Mouse (Mus musculus) gastrocnemius, postnatal 4 days (tissue): ENCODE data around the gene Xiap. TPM values are rescaled to one million over a fixed set of nuclear protein-coding genes. Genes with fewer than 3 reads are reported as not detected.

Experiments
- DNase-seq, 2 experiments: peaks; one replicate each; pipeline ENCODE4 v3.0.0; 2021 to 2022; ENCODE audit warnings: low spot score in 2 of 2, mixed read lengths in 2 of 2
- total RNA-seq, 2 experiments: library from RNA; stranded (reverse); gene quantifications; 2 replicates each; pipeline ENCODE4 v1.2.3; 2021

Xiap gene
- total RNA-seq, 2 experiments from 2014 or later: 34.2 to 35.8 TPM

DNA sequence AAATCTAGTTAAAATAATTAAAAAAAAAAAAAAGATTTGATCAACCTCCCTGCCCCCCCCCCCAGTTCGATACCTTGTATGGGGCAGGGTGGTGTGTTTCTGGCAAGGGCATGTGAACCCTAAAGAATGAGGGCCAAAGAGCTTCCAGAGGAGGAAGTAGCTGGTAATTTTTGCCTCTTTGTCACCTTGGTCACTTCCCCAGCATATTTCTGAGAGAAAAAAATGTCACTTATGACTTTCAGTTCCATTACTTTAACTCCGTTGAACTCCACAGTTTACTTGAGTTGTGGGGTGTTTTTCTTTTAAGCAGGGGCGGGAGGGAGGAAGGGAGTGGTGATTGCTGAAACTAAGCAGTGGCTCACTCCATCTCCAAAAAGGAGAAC lies 9.4 kb downstream of the Xiap start:
- no peak for DNase-seq

DNA sequence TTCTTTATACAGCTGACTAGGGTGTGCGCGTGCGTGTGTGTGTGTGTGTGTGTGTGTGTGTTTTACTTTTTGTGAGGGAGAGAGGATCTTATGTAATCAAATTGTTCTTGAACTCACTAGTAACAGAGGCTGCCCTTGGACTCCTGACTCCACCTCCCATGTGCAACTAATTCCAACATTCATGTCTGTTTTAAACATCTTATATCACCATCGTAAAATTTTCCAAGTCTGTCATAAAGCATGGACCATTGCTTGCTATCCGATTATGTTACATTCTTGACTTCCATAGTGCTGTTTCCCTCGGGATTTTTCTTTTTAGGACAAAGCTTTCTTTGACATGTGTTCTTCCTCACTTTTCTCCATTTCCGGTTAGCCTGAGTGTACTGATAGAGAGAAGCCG lies 28.3 kb downstream of the Xiap start:
- peak in 1 of 2 experiments; percentile 6 for DNase-seq

DNA sequence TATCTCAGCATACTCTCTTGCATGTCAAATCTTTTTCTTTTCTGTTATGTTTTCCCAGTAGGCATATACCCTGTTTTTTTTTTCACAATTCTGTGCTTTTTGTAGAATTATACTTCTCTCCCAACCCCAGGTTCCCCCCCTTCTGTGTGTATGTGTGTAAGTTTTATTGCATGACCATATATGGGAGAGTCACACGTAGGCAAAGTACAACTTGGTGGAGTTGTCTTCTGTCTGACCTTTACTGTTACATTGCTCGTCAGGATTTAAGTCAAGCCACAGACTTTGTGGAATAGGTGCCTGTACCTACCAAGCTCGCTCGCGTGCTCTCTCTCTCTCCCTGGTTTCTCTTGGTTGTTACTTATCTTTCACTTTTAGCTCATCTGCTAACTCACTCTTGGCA lies 28.7 kb downstream of the Xiap start:
- no peak for DNase-seq

DNA sequence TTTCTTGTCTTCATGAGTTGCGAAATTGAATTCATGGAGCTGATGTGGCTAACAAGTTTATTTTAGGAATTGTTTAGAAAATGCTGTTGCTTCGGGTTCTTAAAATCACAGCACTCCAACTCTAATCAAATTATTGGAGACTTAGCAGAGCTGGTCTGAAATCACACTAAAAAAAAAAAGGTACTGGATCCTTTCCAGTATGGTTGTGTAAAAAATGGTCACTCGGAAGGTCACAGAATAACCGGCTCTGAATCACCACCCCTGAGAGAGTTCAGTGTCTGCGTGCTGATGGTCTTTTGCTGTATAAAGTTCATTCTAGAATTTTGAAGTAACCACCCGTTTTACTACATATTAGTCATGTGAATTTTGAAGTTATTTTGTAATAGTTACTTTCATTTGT lies 47.7 kb downstream of the Xiap start:
- DNase-seq: no peak

DNA sequence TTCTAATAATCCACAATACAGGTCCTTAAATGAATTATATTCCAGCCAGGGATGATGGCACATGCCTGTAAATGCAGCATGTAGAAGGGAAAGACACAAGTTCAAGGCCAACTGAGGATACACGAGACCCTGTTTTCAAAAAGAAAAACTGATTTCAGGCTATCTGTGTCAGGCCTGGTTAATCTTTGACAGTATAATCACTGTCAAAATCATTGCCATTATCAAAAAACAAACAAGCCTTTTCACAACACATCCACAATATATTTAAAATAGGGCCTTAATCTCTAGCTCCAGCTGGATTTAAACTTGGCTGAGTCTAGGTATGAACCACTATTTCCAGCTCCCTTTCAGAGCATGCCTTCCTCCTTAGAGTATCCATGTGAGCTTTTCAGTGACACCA lies 51.1 kb downstream of the Xiap start:
- no peak for DNase-seq

DNA sequence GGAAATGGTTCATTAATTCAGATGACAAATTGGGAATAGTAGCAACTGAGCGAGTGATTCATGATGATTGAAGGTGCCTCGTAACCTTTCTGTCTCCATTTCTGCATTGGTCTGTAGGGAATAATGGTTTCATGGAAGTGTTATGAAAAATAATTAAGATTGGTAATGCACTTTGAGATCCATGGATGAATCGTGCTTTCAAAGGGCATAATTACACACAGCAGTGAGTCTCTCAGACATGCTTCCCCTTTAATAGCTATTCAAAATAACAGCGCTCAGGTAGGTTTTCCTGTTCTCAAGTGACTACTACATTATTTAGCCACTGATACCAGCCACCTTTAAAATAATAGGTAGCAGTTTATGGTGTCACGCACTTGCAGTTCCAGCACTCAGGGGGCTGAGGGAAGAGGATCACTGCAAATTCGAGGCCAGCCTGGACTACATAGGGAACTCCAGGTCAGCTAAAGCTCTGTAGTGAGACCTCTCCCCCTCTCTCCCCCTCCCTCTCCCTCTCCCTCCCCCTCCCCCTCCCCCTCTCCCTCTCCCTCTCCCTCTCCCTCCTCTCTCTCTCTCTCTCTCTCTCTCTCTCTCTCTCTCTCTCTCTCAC lies 60.1 kb downstream of the Xiap start:
- no peak for DNase-seq

DNA sequence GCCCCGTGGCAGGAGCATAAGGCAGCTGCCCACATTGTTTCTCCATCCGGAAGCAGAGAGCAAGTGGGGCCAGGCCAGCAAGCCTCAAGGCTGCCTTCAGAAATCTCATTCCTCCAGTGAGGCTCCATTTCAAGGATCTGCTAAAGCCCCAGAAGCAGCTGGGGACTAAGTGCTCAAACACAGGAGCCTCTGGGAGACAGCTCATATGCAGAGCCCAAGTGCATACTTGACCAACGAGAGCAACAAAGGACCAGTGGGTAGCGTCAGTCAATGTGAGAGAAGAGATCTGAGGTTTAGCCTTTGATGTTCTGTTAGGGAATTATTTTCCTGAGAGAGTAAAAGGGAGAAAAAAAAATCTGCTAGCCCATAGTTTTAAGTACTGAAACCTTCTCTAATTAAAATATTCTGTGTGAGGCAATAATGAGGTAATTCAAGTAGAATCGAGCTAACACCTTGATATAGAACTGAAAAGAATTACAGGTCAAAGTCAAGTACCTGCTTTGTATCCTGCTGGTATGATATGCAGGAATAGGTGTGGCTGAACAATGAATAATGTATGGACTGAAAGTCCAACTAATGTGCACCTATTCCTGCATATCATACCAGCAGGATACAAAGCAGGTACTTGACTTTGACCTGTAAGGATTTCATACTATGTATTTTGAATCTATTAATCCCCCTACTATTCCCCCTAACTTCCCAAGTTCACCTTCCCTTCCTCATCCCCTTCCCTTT lies 65.7 kb downstream of the Xiap start:
- DNase-seq: no peak

DNA sequence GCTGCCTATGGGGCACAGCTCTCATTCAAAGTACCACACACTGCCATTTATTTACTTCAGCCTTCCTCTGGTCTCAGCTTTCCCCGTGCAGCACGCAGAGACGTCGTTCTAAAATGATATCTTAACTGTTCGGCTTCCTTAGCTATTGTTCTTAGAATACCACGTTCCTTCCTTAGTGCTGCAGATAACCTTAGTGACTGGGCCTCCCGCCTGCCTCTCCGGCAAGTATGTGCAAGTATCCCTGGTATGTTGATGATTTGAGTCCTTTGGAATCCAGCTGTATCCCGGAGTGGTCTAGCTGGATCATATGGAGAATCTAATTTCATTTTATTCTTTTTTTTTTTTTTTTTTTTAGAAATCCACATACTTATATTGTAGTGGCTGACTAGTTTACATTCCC lies 80.4 kb downstream of the Xiap start:
- DNase-seq: no peak

DNA sequence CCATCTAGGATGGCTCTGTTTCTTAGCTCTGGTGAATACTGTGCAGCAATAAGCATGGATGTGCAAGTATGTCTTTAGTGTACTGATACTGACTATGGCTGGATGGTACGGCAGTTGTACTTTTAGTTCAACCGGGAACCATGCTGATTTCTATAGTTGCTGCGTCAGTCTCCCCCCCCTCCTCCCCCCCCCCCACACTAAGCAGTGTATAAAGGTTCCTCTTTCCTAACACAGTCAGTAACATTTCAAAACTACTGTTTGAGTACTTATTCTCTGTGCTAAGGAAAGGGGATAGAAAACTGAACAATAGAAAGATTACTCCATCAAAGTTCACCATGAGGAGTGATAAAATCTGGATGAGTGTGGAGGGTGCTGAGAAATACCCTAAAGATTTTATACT lies 83.1 kb downstream of the Xiap start:
- no peak for DNase-seq

DNA sequence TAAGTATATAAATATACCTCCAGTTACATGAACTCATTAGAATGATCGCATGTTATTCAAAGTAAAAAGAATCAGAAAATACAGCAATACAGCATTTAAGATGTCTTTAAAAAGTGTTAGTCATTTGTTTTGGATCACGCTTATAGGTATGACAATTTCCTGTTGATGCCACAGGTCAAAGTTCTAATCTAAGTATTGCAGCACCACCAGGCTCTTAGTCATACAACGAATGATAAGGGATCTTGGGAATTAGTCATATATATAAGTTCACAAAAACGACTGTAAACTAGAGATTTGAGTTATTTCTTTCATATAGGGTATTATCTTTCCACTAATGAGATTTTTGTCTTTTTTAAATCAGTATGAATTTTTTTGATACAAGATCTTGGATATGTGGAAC lies 84.5 kb downstream of the Xiap start:
- no peak for DNase-seq

DNA sequence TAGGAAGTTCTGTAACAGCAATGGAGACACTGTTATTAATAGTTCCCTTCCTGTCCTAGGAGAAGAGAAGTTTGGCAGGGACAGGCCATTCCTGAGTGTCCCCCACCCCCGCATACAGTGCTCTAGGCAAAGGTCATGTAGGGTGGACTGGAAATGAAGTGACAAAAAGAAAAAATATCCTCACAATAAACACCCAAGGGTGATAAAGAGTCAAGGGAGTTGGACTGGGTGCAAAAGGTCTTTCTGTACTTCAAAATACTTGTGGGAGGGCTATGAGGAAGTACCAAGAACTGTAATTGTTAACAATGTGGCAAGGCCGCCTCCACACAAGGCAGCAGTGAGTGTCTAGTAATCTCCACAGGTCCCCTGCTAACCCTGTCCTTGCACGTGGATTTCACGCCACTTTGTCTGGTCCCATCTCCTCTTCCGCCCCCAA lies 88.6 kb downstream of the Xiap start:
- peak in 1 of 2 experiments; percentile 6 for DNase-seq

DNA sequence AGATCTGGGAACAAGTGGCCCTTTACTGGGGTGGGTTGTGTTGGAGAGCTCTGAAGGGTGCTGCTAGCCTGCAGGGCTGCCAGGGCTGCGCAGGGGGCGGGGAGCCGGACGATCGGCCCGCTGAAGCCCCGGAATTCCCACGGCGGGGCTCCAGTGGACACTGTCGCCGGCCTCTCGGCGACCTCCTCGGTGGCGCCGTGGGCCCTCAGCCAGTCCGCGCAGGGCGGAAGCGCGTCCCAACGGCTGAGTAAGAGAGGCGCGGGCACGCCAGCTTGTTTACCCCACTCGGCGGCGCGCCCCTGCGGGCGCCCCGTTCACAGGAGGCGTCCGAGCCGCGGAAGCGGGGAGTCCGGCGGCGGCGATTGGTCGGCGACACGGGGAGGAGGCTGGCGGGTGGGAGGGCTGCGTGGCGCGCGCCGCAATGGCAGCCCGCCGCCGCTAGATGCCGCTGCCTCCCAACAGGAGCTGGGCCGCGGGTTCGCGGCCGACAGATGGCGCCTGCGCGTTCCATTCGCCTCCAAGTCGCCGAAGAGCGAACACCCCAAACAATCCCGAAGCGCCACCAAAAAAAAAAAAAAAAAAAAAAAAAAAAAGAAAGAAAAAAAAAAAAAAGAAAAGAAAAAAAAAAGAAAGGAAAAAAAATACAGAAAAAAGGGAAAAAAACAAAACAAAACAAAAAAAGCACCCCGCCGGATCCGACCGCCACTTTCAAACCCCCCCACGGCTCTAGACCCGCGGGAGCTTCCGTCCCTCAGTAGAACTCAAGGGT lies 89.5 kb downstream of the Xiap start, which contains the start of gene Stag2:
Stag2 (plus strand) TSS at position 530 of the 769 bp plus-strand sequence.
- peak; percentile 83 to 86 for DNase-seq

DNA sequence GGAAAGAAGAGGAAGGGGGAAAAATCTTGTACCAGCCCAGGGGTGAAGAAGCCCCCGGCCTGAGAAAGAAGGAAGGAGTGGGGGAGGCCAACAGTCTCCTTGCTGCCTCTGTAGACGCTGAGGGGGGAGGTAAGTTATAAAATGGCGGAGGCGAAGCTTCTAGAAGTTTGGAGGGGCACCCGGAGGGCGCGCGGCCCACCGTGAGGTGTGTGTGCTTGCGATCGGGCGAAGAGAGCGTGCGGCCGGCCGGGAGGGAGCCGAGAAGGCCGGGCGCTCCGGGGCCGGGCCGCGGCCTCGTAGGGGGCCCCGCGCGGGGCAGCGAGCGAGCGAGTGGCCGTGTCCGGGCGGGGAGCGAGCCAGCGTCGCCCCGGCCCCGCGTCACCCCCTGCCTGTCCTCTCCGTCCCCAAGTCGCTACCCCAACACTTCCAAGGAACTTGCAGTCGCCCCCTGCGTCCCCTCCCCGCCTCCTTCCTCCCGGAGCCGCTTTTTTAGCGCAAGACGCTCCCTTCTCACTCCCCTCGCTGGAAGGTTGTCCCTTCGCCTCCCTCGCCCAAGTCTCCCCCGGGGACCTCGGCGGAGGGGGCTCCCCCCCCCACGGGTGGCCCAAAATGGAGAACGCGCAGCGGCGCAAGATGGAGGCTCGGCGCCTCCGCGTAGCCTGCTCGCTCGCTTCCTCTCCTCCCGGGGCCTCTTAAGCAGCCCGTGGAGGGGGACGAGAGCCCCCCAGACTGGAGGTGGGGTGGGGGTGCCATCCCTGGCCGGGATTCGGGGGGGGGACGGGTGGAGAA lies 90.3 kb downstream of the Xiap start:
- DNase-seq: peak; percentile 35 to 65

DNA sequence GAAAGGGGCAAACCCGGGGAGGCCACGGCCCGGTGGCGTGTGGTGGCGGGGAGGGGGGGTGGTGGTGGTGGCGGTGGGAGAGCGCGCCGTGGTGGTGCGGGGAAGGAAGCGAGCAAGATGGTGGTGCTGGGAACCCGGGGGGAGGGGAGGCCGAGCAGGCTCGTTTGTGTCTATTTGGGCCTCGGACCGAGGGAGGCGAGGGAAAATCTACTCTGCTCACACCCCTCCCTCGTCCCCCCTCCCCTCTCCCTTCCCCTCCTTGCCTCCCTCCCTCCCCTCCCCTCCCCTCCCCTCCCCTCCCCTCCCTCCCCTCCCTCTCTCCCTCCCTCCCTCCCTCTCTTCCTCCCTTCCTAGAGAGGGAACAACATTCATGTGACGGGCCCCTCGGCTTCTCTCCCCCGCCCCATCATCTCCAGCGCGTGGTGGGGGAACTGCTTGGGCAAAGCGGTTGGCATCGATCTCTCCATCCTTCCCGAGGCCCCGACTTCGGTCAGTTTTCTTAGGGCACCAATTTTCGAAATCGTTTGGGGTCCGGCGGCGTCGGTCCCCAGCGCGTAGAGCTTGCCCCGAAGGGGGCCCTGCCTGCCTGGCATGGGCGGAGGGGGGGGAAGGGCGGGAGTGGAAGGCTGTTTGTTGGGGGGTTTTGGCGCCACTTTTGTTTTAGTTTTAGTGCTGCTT lies 91.0 kb downstream of the Xiap start:
- peak; percentile 61 to 81 for DNase-seq

DNA sequence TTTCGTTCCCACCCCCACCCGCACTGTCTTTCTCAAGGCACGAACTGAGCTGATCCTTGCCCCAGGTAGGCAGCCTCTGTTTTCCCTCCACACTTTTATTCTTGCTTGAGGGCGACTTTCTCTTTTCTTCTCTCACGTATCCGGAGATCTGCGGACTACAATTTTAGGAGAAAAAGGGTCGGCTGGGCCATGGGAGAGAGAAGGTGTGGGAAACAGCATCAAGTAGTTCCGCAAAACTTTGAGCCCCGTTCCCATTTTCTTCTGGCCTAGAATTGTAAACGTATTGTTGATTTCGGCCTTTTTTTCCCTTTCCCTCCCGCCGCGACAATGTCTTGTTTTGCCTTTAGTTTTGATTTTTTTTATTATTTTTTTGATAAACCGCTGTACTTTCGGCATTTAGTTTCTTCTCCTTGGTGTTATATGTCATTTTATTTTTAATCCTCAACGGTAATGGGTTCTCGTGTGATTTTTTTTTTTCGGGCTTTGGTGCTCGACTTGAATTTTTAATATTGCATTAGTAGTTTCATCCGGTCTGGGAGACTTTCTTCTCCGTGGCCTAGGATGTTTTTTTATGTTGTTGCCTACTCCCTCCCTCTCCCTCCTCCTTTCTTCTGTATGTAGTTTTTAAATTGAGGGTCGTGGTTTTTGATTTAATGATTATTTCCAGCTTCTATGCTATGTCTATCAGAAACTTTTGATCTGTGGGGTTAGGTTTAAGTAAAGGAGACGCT lies 91.7 kb downstream of the Xiap start:
- peak in 1 of 2 experiments; percentile 7 for DNase-seq

DNA sequence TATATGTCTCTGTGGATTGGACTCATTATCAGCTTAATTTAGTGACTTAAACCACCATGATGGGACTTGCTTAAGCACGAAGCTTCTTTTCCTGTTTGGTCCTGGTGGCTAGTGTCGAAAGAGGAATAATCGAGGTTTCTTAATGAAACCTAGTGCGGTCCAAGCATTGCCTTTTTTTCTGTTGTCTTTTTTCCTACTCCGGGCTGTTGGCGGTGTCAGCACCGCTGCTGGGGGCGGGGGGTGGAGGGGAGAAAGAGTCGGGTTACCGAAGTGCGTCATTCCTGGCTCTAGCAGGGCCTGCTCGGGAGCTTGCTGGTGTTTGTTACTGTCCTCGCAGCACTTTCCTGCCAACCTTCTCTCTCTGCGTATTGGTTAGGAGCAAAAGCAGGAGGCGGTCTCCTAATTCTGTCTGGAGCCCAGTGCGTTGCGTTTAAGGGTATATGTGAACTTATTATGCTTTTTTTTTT lies 92.5 kb downstream of the Xiap start:
- peak; percentile 45 to 83 for DNase-seq

DNA sequence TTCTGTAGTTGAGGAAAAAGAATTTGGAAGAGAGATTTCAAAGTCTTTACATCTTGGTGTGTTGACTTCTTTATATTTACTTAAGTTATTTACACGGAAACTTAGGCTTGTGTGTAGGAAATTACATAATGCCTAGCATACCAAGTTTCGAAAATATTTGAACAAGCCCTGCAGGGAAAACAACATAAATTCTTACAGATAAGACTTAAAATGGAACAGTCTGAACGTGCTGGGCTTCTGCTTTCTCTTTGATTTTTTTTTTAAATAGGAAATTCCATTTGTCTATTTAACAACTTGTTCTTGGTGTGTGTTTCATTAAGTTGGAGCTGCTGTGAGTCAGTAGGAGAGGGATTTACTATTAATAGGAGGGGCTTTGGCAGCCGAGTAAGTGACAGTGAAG lies 93.6 kb downstream of the Xiap start:
- no peak for DNase-seq
